Mouse (Mus musculus) embryonic facial prominence, embryonic 11.5 days (tissue): ENCODE results near the gene Lemd1. TPM values are rescaled to one million over a fixed set of nuclear protein-coding genes. Genes with fewer than 3 reads are reported as not detected.
"Not testable (repeated sequence)": the region's sequence is repeated elsewhere in the genome, so short reads cannot be mapped to it uniquely, and the experiment has no call there.

Experiments used
- ATAC-seq: fragments of 200-750 bp; cut with Nextera tagmentation; replicated peaks from 2 replicates; pipeline ENCODE4 v1.8.0; 2017; ENCODE audit warnings: low read depth; ENCODE audit not compliant: insufficient number of reproducible peaks, low FRiP score, low TSS enrichment
- DNase-seq: peaks from one replicate; pipeline ENCODE4 v3.0.0-alpha.2; 2015; ENCODE audit warnings: low spot score
- H3K27ac ChIP-seq: fragments of 300-500 bp; sonication (generic); replicated peaks from 2 replicates; pipeline ENCODE4 v1.5.1; 2014; ENCODE audit warnings: mild to moderate bottlenecking, low read depth, low read length, control low read depth
- H3K27me3 ChIP-seq: fragments of 300-500 bp; sonication (generic); 2 replicates; pipeline ENCODE4 v1.6.1; 2014; ENCODE audit warnings: mild to moderate bottlenecking, low read length, moderate library complexity, mixed read lengths; ENCODE audit not compliant: control insufficient read depth, insufficient read depth
- H3K36me3 ChIP-seq: fragments of 300-500 bp; sonication (generic); replicated peaks from 2 replicates; pipeline ENCODE4 v1.6.1; 2014; ENCODE audit warnings: low read depth, mild to moderate bottlenecking, low read length, moderate library complexity, mixed read lengths; ENCODE audit not compliant: control insufficient read depth, insufficient read depth
- H3K4me1 ChIP-seq: fragments of 300-500 bp; sonication (generic); 2 replicates; pipeline ENCODE4 v1.6.1; 2014; ENCODE audit warnings: low read length, mixed read lengths; ENCODE audit not compliant: control insufficient read depth, insufficient read depth
- H3K4me2 ChIP-seq: fragments of 300-500 bp; sonication (generic); 2 replicates; pipeline ENCODE4 v1.6.1; 2014; ENCODE audit warnings: low read depth, mild to moderate bottlenecking, control low read depth, low read length, moderate library complexity
- H3K4me3 ChIP-seq: fragments of 300-500 bp; sonication (generic); 2 replicates; pipeline ENCODE4 v1.5.1; 2014; ENCODE audit warnings: low read depth, low read length, control low read depth
- H3K9ac ChIP-seq: fragments of 300-500 bp; sonication (generic); replicated peaks from 2 replicates; pipeline ENCODE4 v1.6.1; 2014; ENCODE audit warnings: mild to moderate bottlenecking, control low read depth, low read length
- H3K9me3 ChIP-seq: fragments of 300-500 bp; sonication (generic); replicated peaks from 2 replicates; pipeline ENCODE4 v1.6.1; 2016; ENCODE audit warnings: mild to moderate bottlenecking, low read length, inconsistent platforms, mixed read lengths; ENCODE audit not compliant: control insufficient read depth
- WGBS: fragments of 180-500 bp; shearing (Covaris S2); extraction: QIAGEN DNeasy Blood & Tissue Kit; methylation state at CpG from one replicate; pipeline ENCODE4 v1.1.7; 2014; 5-methylcytosine and 5-hydroxymethylcytosine counted together
- polyA plus RNA-seq: library from polyadenylated mRNA; unstranded; fragments of >200 nt; fragmentation: Nextera tagmentation; extraction: Ambion mirVana; gene quantifications from 2 replicates; pipeline ENCODE4 v1.2.1, GENCODE M21; 2014

The Lemd1 gene
- polyA plus RNA-seq, 1 experiment from 2014 or later, result 1.1 TPM

DNA sequence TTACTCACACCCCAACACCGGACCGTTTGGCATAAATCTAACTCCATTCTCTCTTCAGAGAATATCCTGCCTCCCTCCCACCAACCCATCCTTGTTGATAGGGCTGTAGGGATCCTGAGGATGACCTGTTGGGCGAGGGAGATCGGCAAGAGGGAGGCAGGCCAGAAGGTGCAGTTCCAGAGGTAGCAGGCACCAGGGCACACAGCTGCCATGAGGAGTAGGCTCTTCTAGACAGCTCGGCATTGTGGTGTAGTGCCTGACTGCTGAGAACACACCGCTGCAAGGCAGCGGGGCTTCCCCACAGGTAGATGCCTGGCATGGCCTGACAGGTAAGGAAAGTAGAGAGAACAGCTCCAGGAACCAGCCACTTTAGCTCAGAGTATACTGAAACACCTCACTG is 33.4 kb upstream of the Lemd1 start:
- ATAC-seq, result no peak; the same call in 1 of the 2 replicates
- Histone ChIP-seq H3K4me2 (peak overlapping the region; percentile 25; the same call in 1 of the 2 replicates), H3K4me1 (no peaks in the 10 kb centered on the region; the same call in 1 of the 2 replicates), H3K27me3 (peaks cover 5% of the 10 kb centered on the region), H3K9me3 (no peaks in the 10 kb centered on the region), H3K36me3 (no peaks in the 10 kb centered on the region), H3K27ac (no peak overlapping the region), H3K4me3 (no peak overlapping the region), H3K9ac (0 out of 2 replicates have a peak overlapping the region, but pooled peaks have one; percentile 13)
- 21% methylated on average over 7 of the region's 7 CpGs for WGBS
- no peak for DNase-seq

DNA sequence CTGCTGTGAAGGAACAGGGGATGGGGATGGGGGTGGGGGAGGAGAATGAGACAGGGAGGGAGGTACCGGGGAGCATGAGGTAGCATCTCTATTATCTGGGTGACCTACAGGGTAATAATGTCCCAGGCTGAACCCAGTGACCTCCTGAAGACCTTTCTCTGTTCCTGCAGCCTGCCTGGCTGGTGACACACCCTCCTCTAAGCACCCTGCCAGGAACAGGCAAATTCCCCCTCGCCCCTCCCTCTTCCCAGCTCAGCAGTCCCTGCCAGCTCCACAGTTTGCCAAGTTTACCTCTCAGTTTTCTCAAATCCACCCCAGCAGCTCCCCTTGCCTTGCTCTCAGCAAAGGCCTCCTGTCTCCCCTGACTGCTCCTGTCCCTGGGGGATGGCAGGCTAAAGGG is 32.5 kb upstream of the Lemd1 start:
- no peak overlapping the region for H3K4me2 ChIP-seq
- no peak overlapping the region for H3K9ac ChIP-seq
- no peak for ATAC-seq
- H3K27me3 ChIP-seq, result peaks cover 5% of the 10 kb centered on the region
- H3K36me3 ChIP-seq, result no peaks in the 10 kb centered on the region
- no peak for DNase-seq
- H3K4me1 ChIP-seq, result no peaks in the 10 kb centered on the region
- no peaks in the 10 kb centered on the region for H3K9me3 ChIP-seq
- WGBS, result 28% methylated on average over 2 of the region's 2 CpGs
- no peak overlapping the region for H3K4me3 ChIP-seq
- no peak overlapping the region for H3K27ac ChIP-seq

DNA sequence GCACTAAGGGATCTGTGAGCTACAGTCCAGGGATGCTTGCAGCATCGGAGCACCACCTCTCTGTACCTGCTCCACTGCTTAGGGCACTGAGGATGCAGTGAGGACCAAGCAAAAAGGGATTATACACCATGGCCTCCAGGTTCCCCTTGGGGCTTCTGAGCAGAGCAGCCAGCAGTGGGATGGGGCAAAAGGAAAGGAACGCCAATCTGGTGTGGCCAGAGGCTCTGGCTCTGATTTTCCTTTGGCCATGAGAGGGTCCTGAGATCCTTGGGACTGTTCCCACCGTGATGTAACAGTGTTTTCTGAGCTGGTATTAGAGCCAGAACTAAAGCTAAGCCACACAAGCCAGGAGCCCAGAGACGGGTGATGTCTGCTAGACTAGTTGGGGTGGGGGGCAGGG is 31.6 kb upstream of the Lemd1 start:
- DNase-seq, result no peak

DNA sequence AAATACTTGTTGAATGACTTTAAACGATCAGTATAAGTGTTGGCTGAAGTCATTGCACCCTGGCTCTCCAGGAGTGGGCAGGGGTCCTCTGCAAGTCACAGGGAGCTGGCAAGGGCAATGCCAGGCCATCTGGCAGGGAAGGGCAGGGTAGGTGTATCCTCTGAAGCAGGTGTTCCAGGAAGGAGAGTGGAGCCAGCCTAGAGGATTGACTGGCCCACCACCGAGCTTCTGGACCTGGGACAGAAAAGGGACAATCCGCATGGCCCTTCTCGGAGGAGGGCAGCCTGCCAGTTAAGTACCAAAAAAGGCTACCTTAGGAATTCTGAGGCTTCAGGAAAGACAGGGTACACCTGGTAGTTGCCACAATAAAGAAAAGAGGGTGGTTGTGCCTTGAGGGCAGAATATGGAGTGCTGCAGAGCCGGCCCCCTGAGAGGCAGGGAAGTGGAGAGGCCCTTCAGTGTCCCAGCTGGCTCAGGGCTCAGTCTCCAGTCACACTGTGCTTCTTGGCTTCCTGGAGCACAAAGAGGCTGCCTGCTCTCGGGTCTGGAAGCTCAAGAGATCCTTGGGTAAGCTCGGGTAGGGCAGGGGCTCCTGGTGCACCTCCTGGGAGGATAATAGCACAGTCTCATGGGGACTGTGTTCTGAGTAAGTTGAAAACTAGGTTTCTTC is 29.9 kb upstream of the Lemd1 start:
- WGBS, result 56% methylated on average over 7 of the region's 7 CpGs
- no peak for DNase-seq

More for the DNA sequence above, 31.6 kb upstream of the Lemd1 start:
- Histone ChIP-seq H3K27me3 (peaks cover 5% of the 10 kb centered on the region), H3K27ac (no peak overlapping the region), H3K4me3 (no peak overlapping the region), H3K36me3 (no peaks in the 10 kb centered on the region), H3K9ac (no peak overlapping the region), H3K4me2 (no peak overlapping the region), H3K9me3 (no peaks in the 10 kb centered on the region), H3K4me1 (no peaks in the 10 kb centered on the region)
- no peak for ATAC-seq
- 53% methylated on average over 4 of the region's 4 CpGs for WGBS

DNA sequence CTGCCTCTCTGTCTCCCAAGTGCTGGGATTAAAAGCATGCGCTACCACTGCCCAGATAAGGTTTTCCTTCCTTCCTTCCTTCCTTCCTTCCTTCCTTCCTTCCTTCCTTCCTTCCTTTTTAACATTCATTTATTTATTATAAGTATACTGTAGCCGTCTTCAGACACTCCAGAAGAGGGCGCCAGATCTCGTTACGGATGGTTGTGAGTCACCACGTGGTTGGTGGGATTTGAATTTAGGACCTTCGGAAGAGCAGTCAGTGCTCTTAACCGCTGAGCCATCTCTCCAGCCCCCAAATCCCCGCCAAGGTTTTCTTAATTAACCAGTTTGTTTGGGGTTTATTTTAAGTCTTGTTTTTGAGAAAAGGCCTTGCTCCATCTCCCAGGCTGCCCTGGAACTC is 28.6 kb upstream of the Lemd1 start:
- not testable (repeated sequence) for H3K36me3 ChIP-seq, H3K27me3 ChIP-seq, H3K4me3 ChIP-seq, DNase-seq, H3K4me2 ChIP-seq, H3K9ac ChIP-seq, ATAC-seq, H3K27ac ChIP-seq, H3K4me1 ChIP-seq, H3K9me3 ChIP-seq
- 49% methylated on average over 9 of the region's 9 CpGs for WGBS

More for the DNA sequence above, 29.9 kb upstream of the Lemd1 start:
- H3K27ac ChIP-seq, result no peak overlapping the region
- H3K27me3 ChIP-seq, result peaks cover 5% of the 10 kb centered on the region
- no peak overlapping the region for H3K9ac ChIP-seq
- no peak overlapping the region for H3K4me3 ChIP-seq
- H3K4me1 ChIP-seq, result no peaks in the 10 kb centered on the region
- H3K36me3 ChIP-seq, result no peaks in the 10 kb centered on the region
- H3K4me2 ChIP-seq, result no peak overlapping the region
- no peaks in the 10 kb centered on the region for H3K9me3 ChIP-seq
- no peak for ATAC-seq

DNA sequence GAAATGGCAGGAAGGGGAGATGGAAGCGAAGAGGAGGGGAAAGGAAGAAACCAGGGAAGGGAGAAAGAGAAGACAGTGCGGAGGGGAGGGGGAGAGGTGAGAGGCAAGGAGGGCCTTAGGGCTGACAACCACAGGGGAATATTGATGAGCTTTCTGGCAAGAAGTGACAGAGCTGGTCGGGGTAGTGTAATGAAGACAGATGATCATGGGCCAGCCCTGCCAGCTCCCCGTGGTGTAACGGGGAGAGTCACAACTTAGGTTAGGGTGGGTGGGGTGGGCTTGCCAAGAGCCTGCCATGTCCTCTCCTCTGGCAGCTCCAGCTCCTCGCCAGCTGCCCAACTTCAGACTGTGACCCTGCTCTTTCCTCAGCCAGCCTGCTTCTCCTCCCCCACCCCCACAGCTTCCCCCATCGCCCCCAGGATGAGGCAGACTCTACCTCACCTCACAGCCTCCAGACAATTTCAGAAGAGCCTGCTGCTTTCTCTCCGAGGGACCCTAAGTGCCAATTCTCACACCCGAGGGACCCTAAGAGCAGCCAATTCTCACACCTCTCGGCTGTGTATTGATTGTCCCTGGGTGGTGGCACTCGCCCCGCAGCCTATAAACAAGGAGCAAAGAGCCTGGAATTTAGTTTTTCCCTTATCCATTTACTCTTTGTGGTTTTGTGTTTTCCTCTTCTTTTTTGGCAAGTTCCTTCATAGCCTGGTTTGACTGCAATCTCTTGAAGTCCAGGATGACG is 26.3 kb upstream of the Lemd1 start:
- DNase-seq, result no peak
- Histone ChIP-seq H3K36me3 (no peaks in the 10 kb centered on the region), H3K27ac (no peak overlapping the region), H3K4me1 (no peaks in the 10 kb centered on the region), H3K9me3 (no peaks in the 10 kb centered on the region), H3K27me3 (no peaks in the 10 kb centered on the region), H3K9ac (no peak overlapping the region), H3K4me2 (no peak overlapping the region), H3K4me3 (no peak overlapping the region)
- 35% methylated on average over 11 of the region's 13 CpGs for WGBS
- no peak for ATAC-seq

DNA sequence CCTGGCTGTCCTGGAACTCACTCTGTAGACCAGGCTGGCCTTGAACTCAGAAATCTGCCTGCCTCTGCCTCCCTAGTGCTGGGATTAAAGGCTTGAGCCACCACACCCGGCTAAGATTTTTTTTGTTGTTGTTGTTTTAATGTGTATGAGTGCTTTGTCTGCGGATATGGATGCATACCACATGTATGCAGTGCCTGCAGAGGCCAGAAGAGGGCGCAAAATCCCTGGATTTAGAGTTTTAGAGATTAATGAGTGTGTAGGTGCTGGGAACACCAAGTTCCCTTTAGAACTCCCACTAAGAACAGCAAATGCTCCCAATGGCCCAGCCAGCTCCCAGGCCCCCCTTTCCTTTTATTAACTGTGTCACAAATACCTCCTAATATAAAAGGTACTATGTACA is 25.4 kb upstream of the Lemd1 start:
- no peaks in the 10 kb centered on the region for H3K27me3 ChIP-seq
- no peaks in the 10 kb centered on the region for H3K36me3 ChIP-seq
- no peak overlapping the region for H3K27ac ChIP-seq
- no peak overlapping the region for H3K9ac ChIP-seq
- H3K4me3 ChIP-seq, result no peak overlapping the region
- DNase-seq (no peak), ATAC-seq (no peak)
- no peak overlapping the region for H3K4me2 ChIP-seq
- H3K9me3 ChIP-seq, result no peaks in the 10 kb centered on the region
- WGBS, result 60% methylated on average over 3 of the region's 3 CpGs
- H3K4me1 ChIP-seq, result no peaks in the 10 kb centered on the region

DNA sequence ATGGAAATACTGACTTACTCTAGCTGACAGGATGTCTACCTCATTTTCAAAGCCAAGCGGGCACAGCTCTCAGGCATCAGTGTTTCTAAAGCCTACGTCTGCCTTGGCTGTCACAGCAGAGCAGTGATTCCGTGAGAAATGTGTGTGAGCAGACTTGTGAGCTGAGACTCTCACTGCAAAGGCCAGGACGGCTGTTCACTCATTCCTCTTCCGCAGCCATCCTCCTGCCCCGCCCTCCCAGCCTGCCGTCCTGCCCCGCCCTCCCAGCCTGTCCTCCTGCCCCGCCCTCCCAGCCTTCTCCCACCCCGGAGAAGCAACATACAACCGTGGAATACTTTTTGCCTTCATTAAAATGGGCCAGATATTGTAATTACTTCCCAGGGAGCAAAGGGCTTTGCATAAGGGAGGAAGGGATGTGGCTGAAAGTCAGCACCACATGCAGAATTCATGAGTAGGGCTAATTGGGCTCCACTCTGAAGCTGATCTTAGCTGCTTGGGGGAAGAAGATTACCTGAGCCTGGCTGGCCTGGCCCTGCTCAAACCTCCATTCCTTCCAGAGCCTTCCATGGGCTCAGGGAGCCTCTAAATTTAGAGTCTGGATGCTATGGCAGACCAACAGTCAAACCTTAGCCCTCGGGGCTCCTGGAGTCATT is 23.0 kb upstream of the Lemd1 start:
- no peak overlapping the region for H3K4me3 ChIP-seq
- H3K9ac ChIP-seq, result no peak overlapping the region
- H3K27me3 ChIP-seq, result no peaks in the 10 kb centered on the region
- H3K9me3 ChIP-seq, result no peaks in the 10 kb centered on the region
- H3K36me3 ChIP-seq, result no peaks in the 10 kb centered on the region
- no peak for ATAC-seq
- peak; percentile 42 for DNase-seq
- no peak overlapping the region for H3K27ac ChIP-seq
- 11% methylated on average over 12 of the region's 12 CpGs for WGBS
- peak overlapping the region; percentile 37 for H3K4me2 ChIP-seq
- H3K4me1 ChIP-seq, result no peaks in the 10 kb centered on the region
